Mouse (Mus musculus) spleen, adult 18-20 months (tissue): ENCODE results near the gene Bdkrb2.

Experiments
- DNase-seq, 2 experiments: peaks; one replicate each; pipeline ENCODE4 v3.0.0; 2022; ENCODE audit warnings: mixed read lengths in 2 of 2

Gene Bdkrb2

GRCm38 (mm10) chr12:105548001-105548400 is 15.0 kb upstream of the Bdkrb2 start:
- no peak for DNase-seq

DNA sequence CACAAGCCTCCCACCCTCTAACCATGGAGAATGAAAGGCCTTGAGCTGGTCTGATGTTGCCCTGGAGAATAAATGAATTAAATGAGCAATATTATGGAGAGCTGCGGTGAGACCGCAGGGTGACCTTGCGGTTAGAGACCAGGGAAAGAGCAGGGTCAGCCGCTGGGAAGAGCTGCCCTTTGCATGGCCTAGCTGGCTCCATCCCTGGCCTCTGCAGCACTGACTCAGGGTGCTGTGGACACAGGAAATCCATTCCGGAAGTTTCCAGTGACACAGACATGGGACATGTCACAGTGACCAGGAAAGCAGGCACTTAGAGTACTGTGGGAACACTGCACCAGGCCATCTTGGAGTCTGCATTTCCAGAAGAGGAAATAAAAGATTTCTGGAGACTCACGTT is 14.1 kb upstream of the Bdkrb2 start:
- DNase-seq, result no peak

DNA sequence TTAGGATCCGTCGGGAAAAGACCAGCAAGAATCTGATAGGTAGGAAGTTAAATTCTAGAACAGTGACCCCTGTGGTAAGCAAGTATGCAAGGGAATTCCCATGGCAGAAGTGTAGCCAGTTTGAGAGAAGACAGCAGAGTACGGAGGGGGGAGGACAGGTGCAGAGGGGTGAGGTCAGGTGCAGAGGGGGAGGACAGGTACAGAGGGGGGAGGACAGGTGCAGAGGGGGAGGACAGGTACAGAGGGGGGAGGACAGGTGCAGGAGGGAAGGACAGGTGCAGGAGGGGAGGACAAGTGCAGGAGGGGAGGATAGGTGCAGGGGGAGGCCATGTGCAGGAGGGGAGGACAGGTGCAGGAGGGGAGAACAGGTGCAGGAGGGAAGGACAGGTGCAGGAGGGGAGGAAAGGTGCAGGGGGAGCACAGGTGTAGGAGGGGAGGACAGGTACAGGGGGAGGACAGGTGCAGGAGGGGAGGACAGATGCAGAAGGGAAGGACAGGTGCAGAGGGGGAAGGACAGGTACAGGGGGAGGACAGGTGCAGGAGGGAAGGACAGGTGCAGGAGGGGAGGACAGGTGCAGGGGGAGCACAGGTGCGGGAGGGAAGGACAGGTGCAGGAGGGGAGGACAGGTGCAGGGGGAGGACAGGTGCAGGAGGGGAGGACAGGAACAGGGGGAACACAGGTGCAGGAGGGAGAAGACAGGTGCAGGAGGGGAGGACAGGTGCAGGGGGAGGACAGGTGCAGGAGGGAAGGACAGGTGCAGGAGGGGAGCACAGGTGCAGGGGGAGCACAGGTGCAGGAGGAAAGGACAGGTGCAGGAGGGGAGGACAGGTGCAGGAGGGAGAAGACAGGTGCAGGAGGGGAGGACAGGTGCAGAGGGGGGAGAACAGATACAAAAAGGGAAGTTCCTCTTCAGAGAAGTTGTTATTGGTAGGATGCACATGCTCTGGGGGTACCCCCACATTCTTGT is 12.9 kb upstream of the Bdkrb2 start:
- no peak for DNase-seq

- no peak for DNase-seq
Observed at GRCm38 (mm10) chr12:105551551-105551989, 11.5 kb upstream of the Bdkrb2 start.

DNA sequence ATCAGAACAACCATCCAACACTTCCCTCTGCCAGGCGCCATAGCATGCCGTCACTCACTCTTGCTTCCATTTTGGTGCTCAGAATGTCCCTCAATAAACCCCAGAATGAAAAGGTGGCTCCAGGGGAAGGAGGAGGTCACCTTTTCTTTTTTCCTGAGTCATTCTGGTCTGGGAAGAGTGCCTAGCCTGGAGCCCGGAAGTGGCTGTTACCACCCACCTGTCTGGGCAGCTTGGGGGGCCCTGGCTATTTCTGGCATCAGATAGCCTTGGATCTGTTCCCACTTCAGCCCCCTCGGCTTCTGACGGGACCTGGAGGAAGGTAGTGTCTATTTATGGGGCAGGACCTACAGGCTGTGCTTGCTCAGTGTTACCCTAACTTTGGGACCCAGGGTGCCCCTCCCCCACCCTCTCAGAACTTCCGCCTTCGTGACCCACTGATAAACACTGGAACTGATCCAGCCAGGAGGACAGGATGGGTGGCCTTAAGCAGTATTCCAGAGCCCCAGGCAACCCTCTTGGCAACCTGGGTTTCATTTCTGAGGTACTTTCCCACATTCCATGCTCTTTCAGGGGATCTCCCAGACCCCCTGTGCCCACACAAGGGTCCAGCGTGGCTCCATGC is 8.8 kb upstream of the Bdkrb2 start:
- no peak for DNase-seq

- DNase-seq, result no peak
Observed at GRCm38 (mm10) chr12:105555172-105555571, 7.9 kb upstream of the Bdkrb2 start.

DNA sequence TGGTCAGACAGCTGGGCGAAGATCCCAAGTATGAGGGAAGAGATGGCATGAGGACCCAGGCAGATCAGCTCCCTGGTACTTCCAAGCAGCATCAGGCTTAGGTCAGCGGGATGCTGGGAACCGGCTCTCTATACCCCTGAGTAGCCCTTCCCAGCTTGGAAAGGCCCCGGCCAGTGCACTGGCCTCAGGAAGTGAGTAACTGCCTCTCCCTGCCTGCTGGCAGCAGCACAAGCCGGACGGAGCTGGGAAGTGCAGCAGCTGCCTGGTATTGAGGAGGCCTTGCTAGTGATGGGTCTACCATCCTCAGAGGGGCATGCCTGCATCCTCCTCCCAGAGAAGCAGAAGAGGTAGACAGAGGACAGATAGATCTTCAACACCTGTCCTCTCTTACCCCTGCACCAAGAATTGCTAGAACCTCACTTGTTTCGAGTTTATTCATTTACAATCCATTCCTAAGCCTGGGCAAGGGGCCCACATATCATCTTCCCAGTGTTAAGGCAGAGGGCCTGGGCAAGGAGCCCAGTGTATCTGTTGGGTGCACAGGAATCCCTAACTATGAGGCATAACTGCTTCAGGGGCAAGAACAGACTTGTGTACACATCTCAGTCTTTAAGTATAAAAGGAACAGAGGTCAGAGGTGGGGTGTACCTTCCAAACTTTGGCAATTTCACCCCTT is 5.6 kb upstream of the Bdkrb2 start:
- no peak for DNase-seq

DNA sequence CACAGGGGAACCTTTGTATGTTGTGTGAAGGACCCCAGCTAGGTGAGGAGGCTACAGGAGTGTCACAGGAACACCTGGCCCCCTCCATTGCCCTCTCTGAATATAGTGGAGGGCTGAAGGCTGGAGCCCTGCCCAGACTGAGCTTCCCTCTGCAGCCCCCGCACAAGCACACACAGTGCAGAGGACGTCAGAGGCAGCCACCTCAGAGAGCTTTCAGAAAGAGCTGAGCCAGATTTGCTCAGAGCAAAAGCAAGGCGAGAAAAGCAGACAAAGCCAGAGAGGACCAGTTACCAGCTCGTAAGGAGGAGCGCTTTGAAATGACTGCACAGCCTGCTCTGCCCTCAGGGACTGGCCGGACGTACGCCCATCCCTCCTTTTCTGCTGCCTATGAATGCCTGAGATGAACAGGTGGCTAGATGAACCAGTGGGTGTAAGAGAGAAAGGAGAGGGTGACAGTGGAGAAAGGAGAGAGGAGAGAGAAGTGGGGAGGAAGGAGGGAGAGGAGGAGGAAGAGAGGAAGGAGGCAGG is 2.0 kb upstream of the Bdkrb2 start:
- no peak for DNase-seq

DNA sequence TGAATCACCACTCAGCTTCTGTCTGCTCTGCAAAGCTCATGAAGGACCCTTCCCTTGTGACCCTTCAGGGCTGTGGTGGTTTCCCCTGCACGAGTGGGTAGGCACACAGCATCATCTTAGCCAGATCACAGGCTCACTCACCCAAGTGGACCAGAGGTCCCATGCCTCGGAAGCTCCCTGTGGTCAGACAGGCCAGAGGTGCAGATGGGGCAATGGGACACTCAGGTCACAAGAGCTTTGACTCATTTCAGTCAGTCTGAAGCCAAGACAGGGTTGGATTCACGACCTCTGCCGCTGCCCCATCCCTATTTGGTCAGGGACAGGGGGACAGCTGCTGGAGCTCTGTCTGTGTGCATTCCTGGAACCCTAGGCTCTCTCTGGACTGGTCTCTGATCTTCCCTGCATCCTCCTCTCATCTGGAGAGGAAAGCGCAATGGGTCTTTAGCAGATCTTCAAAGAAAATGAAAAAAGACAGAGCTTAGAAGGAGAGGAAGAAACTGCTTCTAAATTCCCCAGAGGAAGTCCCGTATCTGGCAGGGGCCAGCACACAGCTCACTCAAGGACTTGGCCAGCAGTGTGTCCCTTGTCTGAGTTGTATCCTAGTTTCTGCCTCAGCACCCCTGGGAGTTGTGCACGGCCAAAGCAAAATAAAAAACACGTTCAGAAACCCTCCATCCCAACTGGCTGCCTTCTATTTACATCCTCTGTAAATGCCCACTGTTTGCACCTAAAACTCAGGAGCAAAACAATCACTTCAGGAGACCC is 788 bp upstream of the Bdkrb2 start:
- no peak for DNase-seq

- DNase-seq, result no peak
Observed at GRCm38 (mm10) chr12:105563726-105564275, 775 bp downstream of the Bdkrb2 start.

DNA sequence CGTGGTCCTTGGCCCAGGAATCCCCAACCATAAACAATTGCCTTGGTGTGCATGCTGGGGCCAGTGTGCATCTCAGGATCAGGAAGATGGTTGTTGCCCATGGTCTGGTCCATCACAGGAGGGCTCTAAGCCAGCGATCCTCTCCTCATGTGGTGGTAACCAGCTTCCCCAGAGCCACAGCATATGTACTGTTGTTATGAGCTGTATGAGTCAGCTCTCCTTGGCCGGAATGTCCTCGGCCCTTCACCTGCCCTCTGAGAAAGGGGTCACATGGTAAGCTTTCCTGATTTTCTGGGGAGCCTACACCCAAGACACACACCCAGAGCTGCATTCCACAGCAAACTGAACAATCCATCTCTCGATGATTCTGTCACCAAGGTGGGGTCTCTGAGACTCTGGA is 2.2 kb downstream of the Bdkrb2 start:
- no peak for DNase-seq

DNA sequence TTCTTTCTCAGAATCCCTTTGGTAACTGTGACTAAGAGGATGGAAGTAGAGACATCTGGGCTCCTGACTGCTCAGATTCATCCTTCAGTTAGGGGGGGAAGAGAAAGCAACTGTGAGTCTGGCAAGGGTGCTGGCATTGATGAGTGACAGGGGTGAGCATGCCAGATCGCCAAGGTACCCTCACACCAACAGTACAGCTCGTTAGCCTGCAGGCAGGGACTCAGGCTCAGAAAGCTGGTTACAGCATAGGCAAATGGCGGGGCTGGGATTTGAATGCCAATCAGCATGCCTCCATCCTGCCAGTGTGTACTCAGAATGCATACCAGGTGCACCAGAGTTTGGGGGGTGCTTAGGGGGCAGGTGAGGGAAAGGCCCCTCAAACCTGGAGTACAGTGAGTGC is 8.8 kb downstream of the Bdkrb2 start:
- no peak for DNase-seq

DNA sequence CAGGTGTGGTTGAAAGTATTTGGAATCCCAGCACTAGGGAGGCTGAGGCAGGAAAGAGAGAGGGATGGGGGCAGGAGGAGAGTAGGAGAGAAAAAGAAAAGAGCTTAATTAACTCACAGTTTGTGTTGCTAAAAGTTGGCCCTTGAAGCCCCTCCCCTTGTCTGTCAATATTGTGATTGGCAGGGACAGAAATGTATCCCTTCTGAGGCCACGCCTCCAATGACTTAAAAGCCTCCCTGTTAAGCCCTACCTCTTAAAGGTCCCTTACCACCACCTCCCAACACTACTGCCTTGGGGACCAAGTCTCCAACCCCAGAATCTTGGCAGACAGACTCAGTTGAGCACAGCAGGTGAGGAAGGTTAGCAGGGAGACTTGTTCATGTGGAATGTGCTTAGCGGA is 9.6 kb downstream of the Bdkrb2 start:
- no peak for DNase-seq

DNA sequence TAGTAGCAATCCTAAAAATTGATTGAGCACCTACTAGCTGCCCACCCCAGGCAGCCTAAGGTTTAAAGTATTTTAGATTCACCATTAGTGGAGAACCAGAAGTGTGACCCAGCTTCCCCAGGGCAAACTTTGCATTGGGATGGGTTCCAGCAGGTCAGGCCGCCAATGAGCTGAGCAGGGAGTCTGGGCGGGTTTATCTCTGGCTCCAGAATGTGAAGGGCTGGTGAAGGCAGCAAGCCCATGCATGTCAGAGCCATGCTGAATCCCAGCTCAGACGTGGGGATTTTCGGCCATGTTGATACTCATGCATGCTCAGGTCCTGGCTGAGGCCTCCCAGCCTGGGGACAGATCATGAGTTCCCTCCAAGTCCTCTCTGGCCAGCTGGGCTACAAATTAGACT is 11.3 kb downstream of the Bdkrb2 start:
- DNase-seq, result no peak

DNA sequence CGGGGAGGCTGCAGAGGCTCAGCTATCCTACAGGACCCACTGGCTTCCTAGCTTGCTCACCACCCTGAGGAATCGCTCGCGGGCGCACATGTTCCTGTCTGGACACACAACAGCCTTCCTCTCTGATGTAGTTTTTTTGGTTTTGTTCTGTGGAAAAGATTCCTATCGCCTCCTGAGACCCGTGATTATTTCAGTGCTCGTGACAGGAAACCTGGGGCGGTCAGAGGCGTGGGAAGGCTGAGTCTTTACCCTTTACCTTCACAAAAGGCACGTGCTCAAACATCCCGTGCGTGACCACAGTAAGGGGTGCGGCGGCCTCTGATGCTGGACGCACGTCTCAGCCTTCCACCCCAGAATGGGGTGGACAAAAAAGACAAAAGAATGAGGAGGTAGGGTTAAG is 17.5 kb downstream of the Bdkrb2 start:
- DNase-seq, result no peak

DNA sequence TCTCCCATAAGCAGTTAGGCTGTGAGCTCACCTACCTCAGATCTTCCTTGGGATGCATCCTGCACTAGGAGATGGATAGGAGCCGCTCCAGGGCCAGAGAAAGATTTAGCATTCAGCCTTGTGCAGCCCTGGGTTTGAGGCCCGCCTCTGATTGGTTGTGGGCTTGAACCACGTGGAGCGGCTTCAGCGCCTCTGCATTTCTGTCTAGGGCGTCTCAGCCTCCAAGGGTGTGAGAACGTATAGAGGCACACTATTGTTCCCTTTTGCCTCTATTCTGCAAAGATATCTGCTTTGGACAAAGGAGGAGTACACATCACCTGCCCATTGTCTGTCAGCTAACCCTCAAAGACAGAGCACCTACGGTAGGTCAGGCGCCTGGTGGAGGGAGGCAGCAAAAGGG is 19.5 kb downstream of the Bdkrb2 start:
- DNase-seq, result no peak

DNA sequence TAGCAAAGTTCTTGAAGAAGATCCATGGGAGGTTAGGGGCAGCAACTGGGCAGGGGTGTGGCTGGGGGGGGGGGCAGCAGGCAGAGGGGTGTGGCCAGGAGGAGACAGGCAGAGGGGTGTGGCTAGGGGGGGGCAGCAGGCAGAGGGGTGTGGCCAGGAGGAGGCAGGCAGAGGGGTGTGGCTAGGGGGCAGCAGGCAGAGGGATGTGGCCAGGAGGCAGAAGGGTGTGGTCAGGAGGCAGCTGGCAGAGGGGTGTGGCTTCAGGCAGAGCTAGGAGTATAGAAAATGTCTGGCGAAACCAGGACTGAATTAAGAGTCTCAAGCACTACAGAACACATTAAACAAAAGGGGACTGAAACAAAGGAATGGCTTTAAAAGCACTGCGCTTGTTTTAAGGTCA is 20.5 kb downstream of the Bdkrb2 start:
- DNase-seq, result no peak

- peak in 1 of 2 experiments; percentile 38 for DNase-seq
Observed at GRCm38 (mm10) chr12:105584851-105585250, 21.8 kb downstream of the Bdkrb2 start.

- DNase-seq, result no peak
Observed at GRCm38 (mm10) chr12:105587526-105587925, 24.5 kb downstream of the Bdkrb2 start.

DNA sequence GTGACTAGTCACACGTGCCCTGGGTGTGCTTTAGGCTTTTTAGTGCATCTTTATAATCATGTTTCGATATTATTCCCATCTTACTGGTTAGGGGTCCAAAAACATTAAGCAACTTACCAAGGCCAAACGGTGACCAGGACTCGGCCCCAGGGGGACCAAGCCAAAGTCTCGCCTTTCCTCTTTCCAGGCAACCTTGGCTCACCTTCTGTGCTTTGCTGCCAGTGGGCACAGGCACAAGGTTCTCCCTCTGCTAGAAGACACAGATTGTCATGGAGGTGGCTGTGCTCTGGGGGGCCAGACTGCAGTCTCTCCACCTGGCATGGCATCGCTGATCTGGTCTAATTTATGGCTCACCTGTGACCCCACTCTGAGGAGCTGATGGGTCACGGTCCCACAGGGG is 27.8 kb downstream of the Bdkrb2 start:
- no peak for DNase-seq

DNA sequence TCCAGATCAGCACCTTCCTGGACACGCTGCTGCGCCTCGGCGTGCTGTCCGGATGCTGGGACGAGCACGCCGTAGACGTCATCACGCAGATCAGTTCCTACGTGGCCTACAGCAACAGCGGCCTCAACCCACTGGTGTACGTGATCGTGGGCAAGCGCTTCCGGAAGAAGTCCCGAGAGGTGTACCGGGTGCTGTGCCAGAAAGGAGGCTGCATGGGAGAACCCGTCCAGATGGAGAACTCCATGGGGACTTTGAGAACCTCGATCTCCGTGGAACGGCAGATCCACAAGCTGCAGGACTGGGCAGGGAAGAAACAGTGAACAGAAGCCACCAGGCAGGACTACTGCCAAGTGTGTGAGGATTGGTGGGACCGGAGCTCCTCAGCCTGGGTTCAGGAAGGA is 29.3 kb downstream of the Bdkrb2 start:
- DNase-seq, result no peak

DNA sequence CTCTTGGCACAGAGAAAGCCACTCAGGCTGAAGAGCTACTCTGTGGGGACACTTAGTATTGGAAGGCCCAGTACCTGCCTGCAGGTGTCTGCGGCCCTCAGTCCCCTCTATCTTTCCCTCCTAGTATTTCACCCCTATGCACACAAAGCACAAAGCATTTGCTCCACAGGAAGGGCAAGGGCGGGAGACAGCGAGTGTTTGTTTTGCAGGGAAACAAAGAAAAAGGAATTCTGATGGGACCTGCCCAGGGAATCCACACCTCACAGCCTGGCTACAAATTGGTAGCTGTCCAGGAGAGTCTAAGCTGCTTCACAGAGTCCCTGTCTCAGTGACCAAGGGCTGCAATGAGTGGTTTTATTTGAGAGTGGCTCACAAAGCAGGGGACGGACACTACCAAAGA is 30.4 kb downstream of the Bdkrb2 start:
- no peak for DNase-seq
